Mouse (Mus musculus): Measurements from ENCODE around the gene Zfp316.

The Zfp316 gene

DNA sequence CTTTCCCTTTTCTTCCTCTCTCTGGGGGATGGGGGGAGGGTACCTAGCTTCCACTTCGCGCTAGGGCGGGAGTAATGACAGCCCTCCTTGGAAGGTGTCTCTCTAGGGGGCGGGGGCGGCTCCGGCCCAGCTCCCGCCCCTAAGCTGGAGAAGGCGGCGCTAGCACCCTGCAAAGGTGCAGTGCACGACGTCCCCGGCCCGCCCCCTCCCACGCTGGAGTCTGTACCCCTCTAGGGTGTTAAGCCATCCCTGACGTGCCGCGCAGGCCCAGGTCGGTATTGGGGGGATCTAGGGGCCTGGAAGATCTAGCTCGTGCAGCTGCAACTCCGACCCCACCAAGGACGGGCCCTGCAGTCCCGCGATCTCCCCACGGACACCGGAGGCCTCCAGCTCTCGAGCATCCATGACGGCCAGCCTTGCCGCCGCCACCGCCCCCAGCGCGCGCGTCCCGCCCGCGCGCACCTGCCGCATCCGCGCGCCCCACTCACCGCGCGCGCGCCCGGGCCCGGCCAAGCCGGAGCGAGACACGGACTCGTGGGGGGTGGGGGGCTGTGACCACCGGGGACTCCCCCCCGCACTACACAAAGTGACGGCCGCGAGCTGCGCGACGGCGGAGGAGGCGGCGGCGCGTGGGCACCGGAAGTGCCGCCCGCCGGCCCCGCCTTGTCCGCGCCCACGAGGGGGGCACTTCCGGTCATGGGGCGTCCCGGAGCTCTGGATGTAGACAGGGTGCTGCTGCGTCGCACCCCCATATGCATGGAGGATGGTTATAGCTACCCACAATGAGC is at the start of gene Zfp316:
TSS of gene Zfp316 (minus strand) at position 660 of the 788 bp plus-strand sequence.
- peak; percentile 63 for DNase-seq (ENCODE audit: low read depth, low spot score)

DNA sequence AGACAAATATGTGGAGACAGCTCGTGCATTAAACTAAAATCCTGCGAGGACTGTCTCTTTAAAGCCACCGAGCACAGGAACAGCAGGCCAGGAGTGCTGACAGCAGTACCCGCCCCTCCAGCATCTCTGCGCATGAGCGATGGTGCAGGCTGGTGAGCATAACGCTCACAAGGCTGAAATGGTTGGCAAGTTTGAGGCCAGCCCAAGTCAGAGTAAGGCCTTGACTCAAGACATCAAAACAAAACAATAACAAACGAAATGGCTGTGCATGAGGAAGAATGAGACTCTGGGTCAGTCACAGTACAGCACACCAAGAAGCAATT is 47.4 kb upstream of the Zfp316 start:
- DNase-seq (ENCODE audit: low read depth, low spot score): no peak

DNA sequence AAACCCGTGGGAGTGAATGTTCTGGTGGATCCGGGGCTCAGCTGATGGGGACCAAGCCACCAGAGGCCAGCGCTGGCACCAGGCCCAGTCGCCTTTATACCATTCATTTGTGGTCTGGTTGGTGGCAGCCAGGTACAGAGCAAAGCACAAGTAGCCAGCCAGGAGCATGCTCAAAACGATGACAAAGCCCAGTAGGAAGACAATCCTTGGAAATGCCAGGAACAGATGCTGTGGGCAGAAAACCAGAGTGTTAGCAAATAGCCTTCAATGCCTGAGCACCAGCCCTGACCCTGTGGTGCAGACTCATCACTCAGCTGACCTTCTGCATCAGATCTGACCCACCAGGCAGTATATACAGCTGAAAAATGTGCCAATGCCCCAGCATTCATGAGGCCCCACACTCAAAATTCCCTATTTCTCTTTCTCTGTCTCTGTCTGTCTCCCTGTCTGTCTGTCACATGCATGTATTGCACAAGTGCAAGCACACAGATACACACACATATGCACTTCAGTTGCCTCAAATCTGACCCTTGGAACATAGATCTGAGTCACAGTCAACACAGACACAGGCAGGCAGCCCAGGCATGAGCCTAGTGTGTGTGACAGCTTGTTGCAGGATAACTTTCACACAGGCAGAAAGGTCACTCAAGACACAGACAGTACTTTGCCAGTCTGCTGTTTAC is 46.9 kb upstream of the Zfp316 start:
- DNase-seq (ENCODE audit: low read depth, low spot score): no peak

DNA sequence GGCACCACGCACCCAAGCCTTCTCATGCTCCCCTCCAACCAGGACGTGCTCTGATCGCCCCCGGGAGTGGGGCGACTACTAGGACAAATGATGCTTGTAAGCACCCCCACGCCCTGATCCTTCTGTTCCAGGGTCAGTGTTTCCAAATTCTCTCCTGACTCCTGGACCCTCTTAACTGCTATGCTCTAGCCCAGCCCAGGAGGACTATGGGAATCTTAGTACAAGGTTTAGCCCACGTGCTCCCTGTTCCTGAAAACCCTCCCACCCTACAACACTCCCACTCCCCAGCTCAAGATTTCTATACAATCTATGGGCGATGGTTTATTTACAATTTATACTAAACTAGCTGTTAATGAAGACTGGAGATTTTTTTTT is 45.7 kb upstream of the Zfp316 start:
- DNase-seq (ENCODE audit: low read depth, low spot score): no peak

DNA sequence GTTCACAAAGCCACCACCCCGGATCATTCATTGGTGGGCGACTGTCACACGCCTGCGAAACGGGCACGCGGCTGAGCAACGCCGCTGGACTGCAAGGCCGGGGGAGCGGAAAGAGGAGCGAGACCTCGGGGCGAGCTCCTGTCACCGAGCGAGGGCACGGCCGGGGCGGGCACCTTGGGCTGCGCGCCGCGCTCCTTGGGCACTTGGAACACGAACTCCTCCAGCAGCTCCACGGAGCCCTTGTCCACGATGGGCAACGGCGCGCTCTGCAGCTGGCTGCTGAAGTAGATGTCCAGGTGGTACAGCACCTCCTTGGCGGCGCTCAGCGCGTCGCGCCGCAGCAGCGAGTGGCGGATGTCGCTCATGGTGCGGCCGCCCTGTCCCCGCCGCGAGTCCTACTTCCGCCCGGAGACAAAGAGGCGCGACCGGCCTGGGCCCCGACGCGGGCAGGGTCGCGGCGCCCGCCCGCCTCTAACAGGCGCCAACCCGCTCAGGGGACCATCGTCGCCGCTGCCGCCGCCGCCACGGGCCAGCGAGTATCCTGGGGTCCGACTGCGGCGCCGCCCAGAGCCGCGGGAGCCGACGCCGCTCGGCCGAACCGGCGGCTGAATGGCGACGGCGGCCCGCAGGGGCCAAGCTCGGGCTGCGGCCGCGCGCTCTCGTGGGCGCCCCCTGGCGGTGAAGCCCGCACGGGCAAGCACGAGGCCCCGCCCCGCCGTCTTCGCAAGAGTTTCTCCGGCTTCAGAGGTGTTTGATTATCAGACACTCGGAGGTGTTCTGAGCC is 45.1 kb upstream of the Zfp316 start, which contains the start of gene E130309D02Rik:
TSS of gene E130309D02Rik (minus strand) at position 631 of the 784 bp plus-strand sequence.
- peak; percentile 80 for DNase-seq (ENCODE audit: low read depth, low spot score)

DNA sequence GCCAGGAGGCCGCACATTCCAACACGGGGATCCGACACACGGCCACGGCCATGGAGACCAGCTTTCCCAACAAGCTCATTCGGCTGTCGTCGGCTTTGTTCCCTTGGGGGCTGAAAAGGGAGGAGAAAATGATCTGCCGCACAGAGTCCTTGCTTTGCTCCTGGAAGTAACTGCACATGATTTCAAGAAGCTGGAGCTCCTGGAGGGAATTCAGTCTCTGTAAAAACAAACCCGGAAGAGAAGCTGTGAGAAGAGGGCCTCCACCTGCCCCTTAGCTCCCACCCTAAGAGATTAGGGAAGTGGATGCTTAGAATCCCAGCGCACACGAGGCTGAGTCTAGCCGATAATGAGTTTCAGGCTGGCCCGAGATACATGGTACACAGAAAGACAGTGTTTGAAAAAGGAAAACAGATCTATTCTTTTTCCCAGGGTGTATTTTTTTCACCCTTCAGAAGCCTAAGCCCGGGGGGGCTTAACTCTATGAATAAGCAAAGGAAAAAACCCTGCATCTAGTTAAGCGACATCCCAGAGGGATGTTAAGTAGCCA is 44.4 kb upstream of the Zfp316 start:
- no peak for DNase-seq (ENCODE audit: low read depth, low spot score)

DNA sequence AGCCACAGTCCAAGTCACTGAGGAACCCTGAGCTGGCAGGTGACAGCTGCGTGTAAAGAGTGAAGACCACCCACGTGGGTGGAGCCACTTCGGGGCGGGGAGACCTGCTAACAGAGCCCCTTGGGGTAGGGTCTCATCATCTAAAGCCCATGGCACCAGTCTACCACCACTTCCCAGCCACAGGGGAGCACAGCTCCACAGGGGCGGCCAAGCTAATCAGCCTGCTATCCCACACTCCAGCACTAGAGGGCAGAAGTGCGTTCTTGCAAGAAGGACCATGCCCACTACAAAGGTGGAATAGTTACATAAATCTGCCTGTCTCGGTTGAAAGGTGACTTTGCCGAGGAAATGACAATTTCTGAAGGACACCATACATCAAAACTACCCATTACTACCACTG is 42.1 kb upstream of the Zfp316 start:
- DNase-seq (ENCODE audit: low read depth, low spot score): peak; percentile 94

DNA sequence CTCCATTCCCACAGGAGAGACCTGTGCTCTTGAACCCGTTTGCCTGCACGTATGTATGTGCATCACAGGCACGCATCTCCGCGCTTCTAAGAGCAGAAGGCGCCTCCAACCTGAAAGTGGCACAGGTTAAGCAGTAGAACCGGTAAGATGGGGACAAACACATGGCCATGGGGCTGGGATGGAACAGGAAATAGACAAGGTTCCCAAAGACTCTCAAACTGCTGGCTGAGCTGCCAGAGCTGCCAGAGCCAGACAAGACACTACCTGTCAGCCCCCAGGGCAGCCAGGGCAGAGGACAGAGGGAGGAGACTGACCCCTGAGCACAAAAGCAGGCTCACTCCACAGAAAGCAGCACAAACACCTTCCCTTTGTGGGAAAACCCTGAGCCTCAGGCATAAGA is 40.1 kb upstream of the Zfp316 start:
- no peak for DNase-seq (ENCODE audit: low read depth, low spot score)

DNA sequence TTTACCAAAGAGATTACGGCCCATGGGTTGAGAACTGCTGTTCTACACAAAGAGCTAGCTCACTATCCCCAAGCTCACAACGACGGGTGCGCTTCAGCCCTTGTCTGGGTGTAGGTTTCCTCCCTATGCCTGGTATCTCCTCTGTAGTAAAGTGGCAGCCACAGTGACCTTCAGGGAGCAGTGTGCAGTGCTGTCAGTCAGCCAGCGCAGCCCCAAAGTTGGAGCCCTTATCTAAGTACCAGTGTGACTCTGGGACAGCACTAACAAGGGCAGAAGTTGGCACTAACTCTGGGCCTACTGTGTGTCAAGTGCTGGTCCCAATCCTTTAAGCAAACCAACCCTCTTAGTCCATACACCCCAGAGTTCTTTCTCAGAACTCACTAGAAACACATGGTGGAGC is 39.0 kb upstream of the Zfp316 start:
- no peak for DNase-seq (ENCODE audit: low read depth, low spot score)

DNA sequence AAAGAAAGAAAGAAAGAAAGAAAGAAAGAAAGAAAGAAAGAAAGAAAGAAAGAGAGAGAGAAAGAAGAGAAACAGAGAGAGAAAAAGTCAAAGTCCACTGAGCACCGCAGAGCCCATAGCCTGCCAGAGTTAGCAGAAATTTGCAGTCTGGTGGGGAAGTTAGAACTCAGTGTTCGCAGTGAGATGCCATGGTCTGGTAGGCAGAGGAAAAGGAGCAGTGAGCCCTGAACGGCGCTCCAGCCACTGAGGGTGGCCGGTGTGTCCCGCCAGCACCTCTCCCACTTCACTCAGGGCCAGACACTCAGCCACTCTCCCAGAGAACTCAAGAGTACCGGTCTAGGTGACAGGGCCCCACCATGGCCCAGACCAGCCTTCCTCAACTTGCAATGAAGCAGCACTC is 34.4 kb upstream of the Zfp316 start:
- DNase-seq (ENCODE audit: low read depth, low spot score): no peak

DNA sequence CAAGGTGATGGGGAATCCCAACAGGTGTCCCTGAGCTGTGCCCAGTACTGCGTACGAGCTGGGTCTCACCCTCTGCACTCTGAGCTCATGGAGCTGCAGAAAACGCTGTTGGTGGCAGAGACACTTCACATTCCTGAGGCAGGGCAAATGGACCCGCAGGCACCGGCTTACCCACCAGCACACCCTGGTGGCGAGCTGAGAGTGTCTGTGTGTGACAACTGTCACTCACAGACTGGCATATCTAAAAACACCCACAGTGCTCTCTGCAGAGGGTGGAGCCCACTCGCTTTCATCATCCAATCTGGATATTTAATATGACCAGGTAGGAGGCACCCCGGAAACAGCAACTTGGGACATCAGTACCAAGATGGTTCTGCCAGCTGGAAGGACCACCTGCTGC is 31.5 kb upstream of the Zfp316 start:
- no peak for DNase-seq (ENCODE audit: low read depth, low spot score)

DNA sequence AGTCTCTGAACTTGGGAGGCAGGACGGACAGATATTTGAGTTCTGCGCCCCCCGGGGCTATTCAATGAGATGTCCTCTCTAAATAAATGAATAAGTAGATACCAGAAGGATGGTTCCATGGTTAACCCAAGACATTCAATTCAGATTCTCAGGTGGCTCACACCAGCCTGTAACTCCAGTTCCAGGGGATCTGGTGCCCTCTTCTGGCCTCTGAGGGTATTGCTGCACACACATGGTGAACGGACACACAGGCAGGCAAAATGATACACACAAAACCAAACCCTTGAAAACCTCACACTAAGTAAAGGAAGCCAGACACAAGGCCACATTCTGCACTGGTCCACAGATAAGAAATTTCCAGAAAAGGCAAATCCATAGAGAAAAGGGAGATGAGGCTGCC is 29.9 kb upstream of the Zfp316 start:
- peak; percentile 72 for DNase-seq (ENCODE audit: low read depth, low spot score)

DNA sequence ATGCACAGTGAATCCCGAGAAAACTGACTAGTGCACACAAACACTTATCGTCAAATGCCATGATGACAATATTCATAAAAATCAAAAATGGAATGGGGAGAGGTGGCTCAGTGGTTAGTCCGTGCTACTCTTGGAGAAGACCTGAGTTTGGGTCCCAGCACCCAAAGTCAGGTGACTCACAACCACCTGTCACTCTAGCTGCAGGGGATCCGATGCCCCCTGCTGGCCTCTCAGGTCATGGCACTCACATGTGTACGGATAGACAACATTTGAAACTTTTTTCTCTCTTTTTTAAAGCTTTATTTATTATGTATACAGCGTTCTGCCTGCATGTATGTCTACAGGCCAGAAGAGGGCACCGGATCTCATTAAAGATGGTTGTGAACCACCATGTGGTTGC is 28.6 kb upstream of the Zfp316 start:
- DNase-seq (ENCODE audit: low read depth, low spot score): peak; percentile 51

DNA sequence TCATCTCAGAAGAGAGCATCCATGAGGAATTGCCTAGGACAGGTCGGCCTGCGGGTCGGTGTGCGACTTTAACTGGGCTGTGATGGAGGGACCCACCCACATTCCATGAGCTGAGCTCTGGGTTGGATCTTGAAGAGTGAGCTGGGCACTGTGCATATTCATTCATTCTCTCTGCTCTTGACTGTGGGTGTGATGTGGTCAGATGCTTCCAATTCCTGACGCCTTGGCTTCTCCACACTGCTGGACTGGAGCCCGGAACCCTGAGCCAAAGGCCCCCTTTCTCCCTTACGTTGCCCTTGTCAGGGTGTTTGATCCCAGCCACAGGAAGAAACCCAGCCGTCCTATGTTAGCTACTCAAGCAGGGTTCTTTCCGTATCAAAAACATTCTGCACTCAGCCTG is 28.2 kb upstream of the Zfp316 start:
- DNase-seq (ENCODE audit: low read depth, low spot score): peak; percentile 36

DNA sequence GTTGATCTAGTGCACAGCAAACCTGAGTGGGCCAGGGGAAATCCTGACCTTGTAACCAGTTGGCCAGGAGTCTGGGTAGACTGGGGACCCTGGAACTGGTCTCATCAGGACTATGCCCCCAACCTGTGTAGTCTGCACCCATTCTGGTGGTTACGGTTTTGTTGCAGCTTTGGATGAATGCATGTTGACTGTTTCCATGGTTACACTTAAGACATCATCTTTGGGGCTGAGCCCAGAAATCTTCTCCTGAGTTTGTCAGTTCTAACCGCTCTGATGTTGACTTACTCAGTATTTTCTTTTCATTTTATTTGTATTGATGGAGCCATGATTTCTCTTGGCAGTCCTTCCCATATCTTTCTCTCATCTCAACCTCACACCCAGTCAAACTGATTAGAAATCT is 25.5 kb upstream of the Zfp316 start:
- no peak for DNase-seq (ENCODE audit: low read depth, low spot score)

DNA sequence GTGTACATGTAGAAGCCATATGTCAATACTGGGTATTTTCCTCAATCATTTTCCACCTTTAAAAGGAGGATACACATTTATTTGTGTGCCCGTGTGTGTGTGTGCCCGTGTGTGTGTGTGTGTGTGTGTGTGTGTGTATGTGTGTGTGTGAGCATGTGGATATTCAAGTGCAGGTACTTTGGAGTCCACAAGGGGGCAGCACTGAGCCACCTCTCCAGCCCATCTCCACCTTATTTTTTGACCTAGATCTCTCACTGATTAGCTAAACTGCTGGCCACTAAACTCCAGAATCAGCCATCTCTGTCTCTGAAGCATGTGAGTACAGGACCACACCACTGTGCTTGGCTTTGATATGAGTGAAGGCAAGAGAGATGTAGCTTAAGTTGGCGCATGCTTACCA is 25.0 kb upstream of the Zfp316 start:
- peak; percentile 41 for DNase-seq (ENCODE audit: low read depth, low spot score)

DNA sequence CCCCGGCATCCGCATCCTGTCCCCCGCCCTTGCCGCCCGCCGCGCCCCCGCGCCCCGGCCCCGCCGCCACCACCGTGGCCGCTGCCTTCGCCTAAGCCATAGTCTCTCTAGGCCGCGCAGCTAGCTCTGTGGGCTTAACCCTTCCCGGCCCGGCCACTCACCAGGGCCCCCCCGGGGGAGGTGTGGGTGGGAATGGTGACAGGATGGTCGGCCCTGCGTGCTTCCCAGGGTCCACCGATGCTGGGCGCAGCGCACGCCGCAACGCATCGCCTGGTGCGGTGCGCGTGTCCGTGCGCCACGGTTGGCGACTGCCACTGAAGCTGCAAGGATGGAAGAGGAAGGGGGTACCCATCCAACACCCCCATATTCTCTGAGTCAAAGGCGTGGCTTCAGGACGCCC is 23.6 kb upstream of the Zfp316 start, which contains the start of gene Zfp853:
TSS of gene Zfp853 (minus strand) at position 220 of the 400 bp plus-strand sequence.
- no peak for DNase-seq (ENCODE audit: low read depth, low spot score)

DNA sequence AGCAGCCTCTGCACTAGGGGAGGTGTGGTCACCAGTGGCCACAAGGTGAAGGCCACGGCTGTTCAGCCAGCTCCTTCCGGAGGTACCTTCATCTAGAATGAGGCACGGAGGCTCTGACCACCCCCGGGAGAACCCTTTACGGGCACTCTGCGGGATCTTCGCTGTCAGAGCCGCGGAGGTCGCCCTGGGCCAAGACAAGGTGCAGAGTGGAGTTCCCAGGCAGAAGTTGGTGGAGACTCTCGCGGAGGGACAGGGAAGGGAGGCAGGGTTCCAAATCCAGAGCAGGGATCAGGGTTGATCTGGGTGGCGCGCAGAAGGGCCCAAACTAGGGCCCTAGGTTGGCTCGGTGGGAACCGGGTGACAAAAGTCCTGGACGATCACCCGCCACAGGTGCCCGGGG is 23.1 kb upstream of the Zfp316 start:
- DNase-seq (ENCODE audit: low read depth, low spot score): no peak

DNA sequence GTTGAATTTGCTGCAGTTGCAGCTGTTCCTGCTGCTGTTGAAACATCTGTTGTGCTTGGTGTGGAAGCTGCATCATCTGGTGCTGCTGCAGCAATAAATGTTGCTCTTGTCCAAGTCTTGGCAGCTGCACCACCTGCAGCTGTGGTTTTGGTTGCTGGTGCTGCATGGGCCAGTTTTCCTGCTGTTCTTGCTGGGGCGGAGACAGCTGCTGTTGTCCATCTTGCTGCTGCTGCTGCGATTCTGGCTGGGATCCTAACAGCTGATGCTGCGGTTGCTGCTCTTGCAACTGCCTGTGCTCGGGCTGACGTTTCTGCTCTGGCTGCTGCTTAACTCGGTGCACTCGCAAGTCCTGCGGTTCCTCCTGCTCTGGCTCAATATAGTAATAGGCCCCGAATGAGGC is 19.5 kb upstream of the Zfp316 start:
- no peak for DNase-seq (ENCODE audit: low read depth, low spot score)

DNA sequence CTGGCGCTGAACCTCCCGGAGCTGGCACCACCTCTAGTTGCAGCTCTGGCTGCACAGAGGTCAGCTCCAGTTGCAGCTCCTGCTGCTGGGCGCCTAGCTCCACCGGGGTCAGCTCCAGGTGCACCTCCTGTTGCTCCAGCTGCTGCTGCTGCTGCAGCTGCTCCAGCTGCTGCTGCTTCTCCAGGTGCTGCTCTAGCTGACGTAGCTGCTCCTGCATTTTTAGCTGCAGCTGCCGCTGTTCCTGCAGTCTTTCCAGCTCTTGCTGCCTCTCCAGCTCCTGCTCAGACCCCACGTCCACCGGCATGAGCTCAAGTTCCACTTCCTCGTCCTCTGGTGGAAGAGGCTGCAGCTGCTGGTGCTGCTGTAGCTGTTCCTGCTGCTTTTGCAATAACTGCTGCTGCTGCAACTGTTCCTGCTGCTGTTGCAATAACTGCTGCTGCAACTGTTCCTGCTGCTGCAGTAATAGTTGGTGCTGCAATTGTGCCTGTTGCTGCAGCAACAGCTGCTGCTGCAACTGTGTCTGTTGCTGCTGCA is 18.6 kb upstream of the Zfp316 start:
- DNase-seq (ENCODE audit: low read depth, low spot score): no peak

DNA sequence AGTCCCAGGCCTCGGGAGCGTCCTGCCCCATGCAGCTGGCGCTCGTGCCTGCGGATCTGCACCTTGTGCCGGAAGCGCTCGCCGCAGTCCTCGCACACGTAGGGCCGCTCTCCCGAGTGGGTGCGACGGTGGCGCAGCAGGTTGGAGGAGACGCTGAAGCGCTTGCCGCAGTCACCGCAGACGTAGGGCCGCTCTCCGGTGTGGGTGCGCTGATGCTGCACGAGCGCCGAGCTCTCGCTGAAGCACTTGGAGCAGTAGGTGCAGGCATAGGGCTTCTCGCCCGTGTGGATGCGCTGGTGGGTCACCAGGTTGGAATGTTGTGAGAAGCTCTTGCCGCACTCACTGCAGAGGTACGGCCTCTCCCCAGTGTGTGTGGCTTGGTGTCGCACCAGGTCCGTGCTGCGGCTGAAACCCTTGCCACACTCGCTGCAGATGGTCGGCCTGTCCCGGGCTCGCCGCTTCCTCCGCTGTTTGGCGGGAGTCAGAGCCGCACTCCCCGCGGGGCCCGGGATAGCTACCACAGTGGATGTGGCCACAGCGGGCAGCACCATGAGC is 18.0 kb upstream of the Zfp316 start:
- DNase-seq (ENCODE audit: low read depth, low spot score): no peak

DNA sequence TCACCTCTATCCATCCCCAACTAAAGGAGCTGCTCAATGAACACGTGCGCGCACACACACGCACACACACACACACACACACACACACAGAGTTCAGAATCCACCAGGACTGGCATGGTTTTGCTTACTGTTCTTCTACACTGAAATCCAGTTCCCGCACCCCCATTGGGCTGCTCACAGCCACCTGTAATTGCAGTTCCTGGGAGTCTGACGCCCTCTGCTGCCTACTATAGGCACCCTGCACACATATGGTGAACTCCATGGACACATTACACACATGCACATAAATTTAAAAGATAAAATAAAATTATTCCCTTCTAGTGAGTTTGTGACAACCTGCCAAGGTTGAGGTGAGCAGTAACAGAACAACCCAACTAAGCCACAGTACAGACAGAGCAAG is 14.9 kb upstream of the Zfp316 start:
- peak; percentile 61 for DNase-seq (ENCODE audit: low read depth, low spot score)
